Mouse (Mus musculus) liver, embryonic 15.5 days (tissue): ENCODE measurements around the gene Ccdc97. TPM values are rescaled to one million over a fixed set of nuclear protein-coding genes. Genes with fewer than 3 reads are reported as not detected.

Source experiments
- ATAC-seq: fragments of 200-750 bp; cut with Nextera tagmentation; 2 replicates; pipeline ENCODE4 v1.8.0; 2017; ENCODE audit warnings: moderate number of reproducible peaks, mild to moderate bottlenecking, moderate library complexity; ENCODE audit not compliant: insufficient read depth
- H3K27ac ChIP-seq: fragments of 300-500 bp; sonication (generic); replicated peaks from 2 replicates; pipeline ENCODE4 v1.5.1; 2015; ENCODE audit warnings: mild to moderate bottlenecking, inconsistent platforms
- H3K27me3 ChIP-seq: fragments of 300-500 bp; sonication (generic); 2 replicates; pipeline ENCODE4 v1.6.1; 2015; ENCODE audit warnings: mild to moderate bottlenecking, inconsistent platforms
- H3K36me3 ChIP-seq: fragments of 300-500 bp; sonication (generic); replicated peaks from 2 replicates; pipeline ENCODE4 v1.6.1; 2015; ENCODE audit warnings: moderate library complexity, mild to moderate bottlenecking, inconsistent platforms
- H3K4me1 ChIP-seq: fragments of 300-500 bp; sonication (generic); replicated peaks from 2 replicates; pipeline ENCODE4 v1.6.1; 2015; ENCODE audit warnings: inconsistent platforms
- H3K4me2 ChIP-seq: fragments of 300-500 bp; sonication (generic); 2 replicates; pipeline ENCODE4 v1.6.1; 2015; ENCODE audit warnings: moderate library complexity, mild to moderate bottlenecking, inconsistent platforms
- H3K4me3 ChIP-seq: fragments of 300-500 bp; sonication (generic); replicated peaks from 2 replicates; pipeline ENCODE4 v1.5.1; 2015; ENCODE audit warnings: mild to moderate bottlenecking, inconsistent platforms
- H3K9ac ChIP-seq: fragments of 300-500 bp; sonication (generic); 2 replicates; pipeline ENCODE4 v1.6.1; 2015; ENCODE audit warnings: moderate library complexity, mild to moderate bottlenecking, inconsistent platforms
- H3K9me3 ChIP-seq: fragments of 300-500 bp; sonication (generic); replicated peaks from 2 replicates; pipeline ENCODE4 v1.6.1; 2016; ENCODE audit warnings: inconsistent platforms
- WGBS: fragments of 180-500 bp; shearing (Covaris S2); methylation state at CpG from one replicate; pipeline ENCODE4 v1.1.7; 2015; ENCODE audit warnings: mixed read lengths; ENCODE audit not compliant: insufficient replicate concordance; 5-methylcytosine and 5-hydroxymethylcytosine counted together
- polyA plus RNA-seq: library from polyadenylated mRNA; unstranded; fragments of >200 nt; fragmentation: Nextera tagmentation; extraction: Ambion mirVana; gene quantifications from 2 replicates; pipeline ENCODE4 v1.2.1, GENCODE M21; 2015

Gene Ccdc97
- polyA plus RNA-seq, 1 experiment from 2014 or later, result 9.7 TPM

- H3K27ac ChIP-seq, result peak overlapping the region; percentile 97
- peak overlapping the region; percentile 80 for H3K4me3 ChIP-seq
- peak overlapping the region; percentile 96 for H3K4me2 ChIP-seq
- H3K27me3 ChIP-seq, result 0 out of 2 replicates have a peak, but pooled peaks cover 3% of the 10 kb centered on the region
- peaks cover 41% of the 10 kb centered on the region for H3K36me3 ChIP-seq
- H3K9ac ChIP-seq, result peak overlapping the region; percentile 88
- WGBS, result 1% methylated on average over 46 of the region's 46 CpGs
- H3K9me3 ChIP-seq, result no peaks in the 10 kb centered on the region
- peak; percentile 3; the same call in 1 of the 2 replicates for ATAC-seq
- peaks cover 41% of the 10 kb centered on the region for H3K4me1 ChIP-seq
These were observed 35.0 kb upstream of the Ccdc97 start for GRCm38 (mm10) chr7:25753643-25754438.

- Histone ChIP-seq H3K36me3 (peaks cover 48% of the 10 kb centered on the region), H3K27ac (peak overlapping the region; percentile 97; the same call in 1 of the 2 replicates), H3K9ac (peak overlapping the region; percentile 88), H3K4me1 (peaks cover 41% of the 10 kb centered on the region), H3K27me3 (0 out of 2 replicates have a peak, but pooled peaks cover 3% of the 10 kb centered on the region), H3K4me3 (peak overlapping the region; percentile 80), H3K9me3 (no peaks in the 10 kb centered on the region), H3K4me2 (peak overlapping the region; percentile 96)
- no peak for ATAC-seq
These were observed 34.2 kb upstream of the Ccdc97 start for GRCm38 (mm10) chr7:25753076-25753475.

GRCm38 (mm10) chr7:25746844-25747243, 28.0 kb upstream of the Ccdc97 start:
- 74% methylated on average over 3 of the region's 3 CpGs for WGBS
- H3K27me3 ChIP-seq, result no peaks in the 10 kb centered on the region
- no peak overlapping the region for H3K4me3 ChIP-seq
- peaks cover 10% of the 10 kb centered on the region for H3K4me1 ChIP-seq
- H3K9me3 ChIP-seq, result no peaks in the 10 kb centered on the region
- no peak overlapping the region for H3K4me2 ChIP-seq
- no peak overlapping the region for H3K27ac ChIP-seq
- no peak overlapping the region for H3K9ac ChIP-seq
- ATAC-seq, result no peak
- peaks cover 100% of the 10 kb centered on the region for H3K36me3 ChIP-seq

- Histone ChIP-seq H3K36me3 (peaks cover 99% of the 10 kb centered on the region), H3K4me3 (no peak overlapping the region), H3K9me3 (no peaks in the 10 kb centered on the region), H3K27me3 (no peaks in the 10 kb centered on the region), H3K4me1 (peaks cover 34% of the 10 kb centered on the region), H3K9ac (no peak overlapping the region), H3K27ac (no peak overlapping the region), H3K4me2 (no peak overlapping the region)
- peak; percentile 53; the same call in 1 of the 2 replicates for ATAC-seq
- 20% methylated on average over 3 of the region's 3 CpGs for WGBS
These were observed 19.4 kb upstream of the Ccdc97 start for GRCm38 (mm10) chr7:25738277-25738676.

- 86% methylated on average over 2 of the region's 2 CpGs for WGBS
- Histone ChIP-seq H3K4me3 (no peak overlapping the region), H3K4me1 (peaks cover 34% of the 10 kb centered on the region), H3K9me3 (no peaks in the 10 kb centered on the region), H3K36me3 (peaks cover 99% of the 10 kb centered on the region), H3K27me3 (no peaks in the 10 kb centered on the region), H3K27ac (no peak overlapping the region), H3K4me2 (no peak overlapping the region), H3K9ac (no peak overlapping the region)
- no peak for ATAC-seq
These were observed 18.0 kb upstream of the Ccdc97 start for GRCm38 (mm10) chr7:25736920-25737319.

- Histone ChIP-seq H3K9me3 (no peaks in the 10 kb centered on the region), H3K9ac (no peak overlapping the region), H3K4me1 (peaks cover 31% of the 10 kb centered on the region), H3K36me3 (peaks cover 99% of the 10 kb centered on the region), H3K4me2 (no peak overlapping the region), H3K27me3 (no peaks in the 10 kb centered on the region), H3K4me3 (no peak overlapping the region), H3K27ac (no peak overlapping the region)
- no peak for ATAC-seq
- 14% methylated on average over 4 of the region's 4 CpGs for WGBS
These were observed 16.1 kb upstream of the Ccdc97 start for GRCm38 (mm10) chr7:25734991-25735390.

GRCm38 (mm10) chr7:25731294-25732055, 12.6 kb upstream of the Ccdc97 start:
- H3K4me3 ChIP-seq, result no peak overlapping the region
- H3K4me2 ChIP-seq, result no peak overlapping the region
- H3K9ac ChIP-seq, result no peak overlapping the region
- H3K9me3 ChIP-seq, result no peaks in the 10 kb centered on the region
- 60% methylated on average over 8 of the region's 8 CpGs for WGBS
- H3K27ac ChIP-seq, result no peak overlapping the region
- ATAC-seq, result no peak
- H3K27me3 ChIP-seq, result no peaks in the 10 kb centered on the region
- peaks cover 19% of the 10 kb centered on the region for H3K4me1 ChIP-seq
- H3K36me3 ChIP-seq, result peaks cover 99% of the 10 kb centered on the region

- no peaks in the 10 kb centered on the region for H3K9me3 ChIP-seq
- H3K27me3 ChIP-seq, result no peaks in the 10 kb centered on the region
- no peak for ATAC-seq
- H3K9ac ChIP-seq, result no peak overlapping the region
- peaks cover 8% of the 10 kb centered on the region for H3K4me1 ChIP-seq
- peaks cover 99% of the 10 kb centered on the region for H3K36me3 ChIP-seq
- no peak overlapping the region for H3K27ac ChIP-seq
- WGBS, result 86% methylated on average over 2 of the region's 2 CpGs
- no peak overlapping the region for H3K4me2 ChIP-seq
- H3K4me3 ChIP-seq, result no peak overlapping the region
These were observed 11.0 kb upstream of the Ccdc97 start for GRCm38 (mm10) chr7:25729862-25730261.

GRCm38 (mm10) chr7:25729396-25729795, 10.5 kb upstream of the Ccdc97 start:
- Histone ChIP-seq H3K27ac (no peak overlapping the region), H3K9ac (no peak overlapping the region), H3K36me3 (peaks cover 99% of the 10 kb centered on the region), H3K27me3 (no peaks in the 10 kb centered on the region), H3K9me3 (no peaks in the 10 kb centered on the region), H3K4me1 (peaks cover 3% of the 10 kb centered on the region), H3K4me2 (no peak overlapping the region), H3K4me3 (no peak overlapping the region)
- no peak for ATAC-seq
- 40% methylated on average over 2 of the region's 2 CpGs for WGBS

GRCm38 (mm10) chr7:25727800-25728199, 8.9 kb upstream of the Ccdc97 start:
- H3K36me3 ChIP-seq, result peaks cover 99% of the 10 kb centered on the region
- H3K9ac ChIP-seq, result no peak overlapping the region
- peaks cover 6% of the 10 kb centered on the region; the same call in 1 of the 2 replicates for H3K4me1 ChIP-seq
- H3K27me3 ChIP-seq, result no peaks in the 10 kb centered on the region
- 90% methylated on average over 5 of the region's 5 CpGs for WGBS
- H3K4me3 ChIP-seq, result no peak overlapping the region
- ATAC-seq, result no peak
- H3K4me2 ChIP-seq, result no peak overlapping the region
- no peak overlapping the region for H3K27ac ChIP-seq
- H3K9me3 ChIP-seq, result no peaks in the 10 kb centered on the region

- no peaks in the 10 kb centered on the region for H3K9me3 ChIP-seq
- ATAC-seq, result no peak
- H3K27ac ChIP-seq, result no peak overlapping the region
- peaks cover 17% of the 10 kb centered on the region for H3K4me1 ChIP-seq
- H3K36me3 ChIP-seq, result peaks cover 98% of the 10 kb centered on the region
- H3K9ac ChIP-seq, result no peak overlapping the region
- H3K27me3 ChIP-seq, result no peaks in the 10 kb centered on the region
- 68% methylated on average over 19 of the region's 19 CpGs for WGBS
- no peak overlapping the region for H3K4me2 ChIP-seq
- H3K4me3 ChIP-seq, result no peak overlapping the region
These were observed 7.0 kb upstream of the Ccdc97 start for GRCm38 (mm10) chr7:25725886-25726285.
